Mouse (Mus musculus) cerebellum, adult 2 months (tissue): ENCODE data around the gene Rpl18. TPM values are rescaled to one million over a fixed set of nuclear protein-coding genes. Genes with fewer than 3 reads are reported as not detected.
A peak's percentile ranks its signal among the peaks of the same experiment; 100 is the strongest.

Experiments used
- DNase-seq, 2 experiments: peaks; one replicate each; pipeline ENCODE4 v3.0.0; 2021
- H3K27ac ChIP-seq: fragments of 200-500 bp; 2 replicates; pipeline ENCODE4 v1.5.1; 2012; ENCODE audit warnings: low read length, control low read depth, inconsistent platforms; ENCODE audit not compliant: insufficient read depth
- H3K27me3 ChIP-seq: fragments of 200-500 bp; 2 replicates; pipeline ENCODE4 v1.6.1; 2012; ENCODE audit warnings: inconsistent platforms, mild to moderate bottlenecking, low read length, moderate library complexity; ENCODE audit not compliant: control insufficient read depth, insufficient read depth
- H3K4me1 ChIP-seq: fragments of 200-500 bp; 2 replicates; pipeline ENCODE4 v1.6.1; 2011; ENCODE audit warnings: low read length; ENCODE audit not compliant: control insufficient read depth, insufficient read depth
- H3K4me3 ChIP-seq: fragments of 200-500 bp; replicated peaks from 2 replicates; pipeline ENCODE3; 2011; ENCODE audit warnings: mild to moderate bottlenecking, low read depth, low read length, control low read depth; ENCODE audit not compliant: insufficient read depth
- CTCF ChIP-seq: fragments of 200-500 bp; IDR thresholded peaks from 2 replicates; pipeline ENCODE4 v1.5.1; 2011; ENCODE audit warnings: low read depth, mild to moderate bottlenecking, control low read depth, low read length, moderate library complexity, borderline replicate concordance; ENCODE audit not compliant: insufficient read depth
- POLR2A ChIP-seq: fragments of 200-500 bp; IDR thresholded peaks from 2 replicates; pipeline ENCODE4 v1.6.1; 2011; ENCODE audit warnings: low read length, control low read depth, borderline replicate concordance; ENCODE audit not compliant: insufficient read depth
- WGBS: fragments of 180-500 bp; shearing (Covaris S2); methylation state at CpG from one replicate; pipeline ENCODE4 v1.1.7; 2018; 5-methylcytosine and 5-hydroxymethylcytosine counted together
- polyA plus RNA-seq: library from polyadenylated mRNA; depleted of rRNA; stranded (reverse); fragments of >200 nt; gene quantifications from 2 replicates; pipeline ENCODE4 v1.2.3, GENCODE M21; 2012

Rpl18 gene
- polyA plus RNA-seq, 1 experiment, result 359 TPM

- WGBS, result under 1% methylated on average over 41 of the region's 41 CpGs
- Histone ChIP-seq H3K27me3 (no peaks in the 10 kb centered on the region), H3K4me3 (peak within 1 kb of the TSS; percentile 89), H3K4me1 (peaks cover 19% of the 10 kb centered on the region), H3K27ac (peak within 1 kb of the TSS; percentile 81)
- DNase-seq, result peak; percentile 98 to 99
- TF ChIP-seq POLR2A (peak; percentile 98), CTCF (no peak)
Observed at GRCm38 (mm10) chr7:45717918-45718297, 2.7 kb downstream of the Rpl18 start, which contains the start of gene Sphk2. Gene Sphk2, minus strand, starts transcription at chr7:45718002.

GRCm38 (mm10) chr7:45718331-45718730 lies 3.1 kb downstream of the Rpl18 start:
- Histone ChIP-seq H3K4me1 (peaks cover 19% of the 10 kb centered on the region), H3K27me3 (no peaks in the 10 kb centered on the region), H3K27ac (peak overlapping the region; percentile 11; the same call in 1 of the 2 replicates), H3K4me3 (peak overlapping the region; percentile 89)
- DNase-seq, result no peak
- under 1% methylated on average over 20 of the region's 20 CpGs for WGBS
- TF ChIP-seq CTCF (no peak), POLR2A (no peak)

- DNase-seq, result no peak
- H3K4me3 ChIP-seq, result no peak overlapping the region
Observed at GRCm38 (mm10) chr7:45719180-45719579, 3.9 kb downstream of the Rpl18 start.

DNA sequence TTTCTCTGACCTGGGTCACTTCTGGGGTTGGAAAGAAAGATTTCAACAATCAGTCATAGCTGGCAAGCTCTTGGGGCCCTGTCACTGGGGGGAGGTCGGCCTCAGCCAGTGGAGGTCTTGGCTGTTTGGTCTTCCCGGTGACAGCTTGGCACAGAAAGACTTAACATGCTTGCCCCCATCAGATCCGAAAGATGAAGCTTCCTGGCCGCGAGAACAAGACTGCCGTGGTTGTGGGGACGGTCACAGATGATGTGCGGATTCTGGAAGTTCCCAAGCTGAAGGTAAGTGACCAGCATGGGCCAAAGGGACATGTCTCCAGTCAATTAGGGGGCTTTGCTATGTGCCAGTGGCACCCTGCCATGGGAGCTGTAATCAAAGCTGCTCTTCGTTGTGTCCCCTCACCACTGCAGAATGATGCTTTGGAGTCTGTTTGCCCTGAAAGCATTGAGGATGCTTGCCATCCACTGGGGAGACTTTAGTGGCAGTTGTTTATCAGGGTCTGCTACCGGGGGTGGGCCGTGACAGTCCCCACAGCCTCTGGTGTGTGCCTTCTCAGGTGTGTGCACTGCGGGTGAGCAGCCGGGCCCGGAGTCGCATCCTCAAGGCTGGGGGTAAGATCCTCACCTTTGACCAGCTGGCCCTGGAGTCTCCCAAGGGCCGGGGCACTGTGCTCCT lies 4.6 kb downstream of the Rpl18 start:
- 58% methylated on average over 16 of the region's 16 CpGs for WGBS
- H3K4me1 ChIP-seq, result peaks cover 19% of the 10 kb centered on the region
- TF ChIP-seq POLR2A, result no peak
- no peak for TF ChIP-seq CTCF
- no peak overlapping the region for H3K4me3 ChIP-seq
- no peaks in the 10 kb centered on the region for H3K27me3 ChIP-seq
- peak in 1 of 2 experiments; percentile 19 for DNase-seq
- H3K27ac ChIP-seq, result no peak overlapping the region

More at GRCm38 (mm10) chr7:45719180-45719579, 3.9 kb downstream of the Rpl18 start:
- WGBS, result 77% methylated on average over 10 of the region's 10 CpGs
- Histone ChIP-seq H3K27me3 (no peaks in the 10 kb centered on the region), H3K4me1 (peaks cover 19% of the 10 kb centered on the region), H3K27ac (no peak overlapping the region)
- no peak for TF ChIP-seq POLR2A
- TF ChIP-seq CTCF, result no peak

DNA sequence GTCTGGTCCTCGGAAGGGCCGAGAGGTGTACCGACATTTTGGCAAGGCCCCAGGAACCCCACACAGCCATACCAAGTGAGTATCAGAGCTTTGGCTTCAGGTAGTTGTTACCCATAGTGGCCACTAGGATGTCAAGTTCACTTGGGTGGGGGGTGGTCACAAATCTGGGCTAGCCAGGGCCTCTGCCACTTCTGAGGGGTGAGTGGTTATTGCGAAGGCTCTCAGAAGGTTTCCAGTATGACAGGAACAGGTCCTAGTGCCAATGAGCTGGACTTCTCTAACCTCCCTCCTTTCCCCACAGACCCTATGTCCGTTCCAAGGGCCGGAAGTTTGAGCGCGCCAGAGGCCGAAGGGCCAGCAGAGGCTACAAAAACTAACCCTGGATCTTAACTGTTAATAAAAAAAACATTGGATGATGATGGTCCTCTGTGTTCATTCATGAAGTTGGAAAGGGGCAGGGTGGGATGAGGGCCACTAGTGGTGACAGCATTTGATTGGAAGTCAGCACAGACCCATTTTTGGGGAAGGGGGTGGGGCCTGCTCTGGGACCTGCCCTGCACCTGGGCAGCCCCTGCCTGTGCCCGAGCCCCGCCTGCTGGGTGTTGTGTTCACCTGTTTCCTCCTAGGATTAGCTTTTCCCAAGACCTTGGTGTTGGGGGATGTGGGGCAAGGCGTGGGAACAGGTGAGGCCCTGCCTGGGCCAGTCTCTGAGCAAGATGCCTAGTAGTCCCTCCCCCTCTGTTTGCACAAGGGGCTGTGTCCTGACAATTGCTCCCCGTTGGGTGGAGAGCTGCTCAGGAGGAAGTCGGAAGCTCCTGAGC lies 5.4 kb downstream of the Rpl18 start, which contains the start of gene Fam83e:
Fam83e (plus strand) TSS at position 800 of the 821 bp plus-strand sequence.
- Histone ChIP-seq H3K4me3 (no peak within 1 kb of the TSS), H3K27ac (no peak within 1 kb of the TSS), H3K4me1 (peaks cover 19% of the 10 kb centered on the region), H3K27me3 (no peaks in the 10 kb centered on the region)
- WGBS, result 62% methylated on average over 14 of the region's 14 CpGs
- DNase-seq, result peak in 1 of 2 experiments; percentile 31
- TF ChIP-seq POLR2A (no peak), CTCF (peak; percentile 7; the same call in 1 of the 2 replicates)

DNA sequence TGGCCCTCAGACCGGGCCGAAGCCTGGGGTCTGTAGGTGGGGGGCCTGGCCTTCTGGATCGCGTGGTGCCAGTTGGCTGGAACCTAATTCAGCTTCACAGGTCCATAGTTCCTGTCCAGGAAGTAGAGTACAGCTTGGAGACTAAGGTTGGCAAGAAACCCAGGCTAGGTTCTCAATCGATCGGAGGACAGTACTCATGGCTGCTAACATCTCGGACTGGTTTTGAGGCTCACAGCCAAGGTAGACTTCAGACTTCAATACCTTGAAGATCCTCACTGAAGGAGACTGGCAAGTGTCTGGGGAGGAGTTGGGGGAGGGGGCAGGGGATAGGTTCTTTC lies 5.9 kb downstream of the Rpl18 start:
- TF ChIP-seq CTCF (no peak), POLR2A (no peak)
- 24% methylated on average over 7 of the region's 7 CpGs for WGBS
- no peak overlapping the region for H3K27ac ChIP-seq
- DNase-seq, result no peak
- H3K4me3 ChIP-seq, result no peak overlapping the region
- peaks cover 14% of the 10 kb centered on the region for H3K4me1 ChIP-seq
- no peaks in the 10 kb centered on the region for H3K27me3 ChIP-seq

DNA sequence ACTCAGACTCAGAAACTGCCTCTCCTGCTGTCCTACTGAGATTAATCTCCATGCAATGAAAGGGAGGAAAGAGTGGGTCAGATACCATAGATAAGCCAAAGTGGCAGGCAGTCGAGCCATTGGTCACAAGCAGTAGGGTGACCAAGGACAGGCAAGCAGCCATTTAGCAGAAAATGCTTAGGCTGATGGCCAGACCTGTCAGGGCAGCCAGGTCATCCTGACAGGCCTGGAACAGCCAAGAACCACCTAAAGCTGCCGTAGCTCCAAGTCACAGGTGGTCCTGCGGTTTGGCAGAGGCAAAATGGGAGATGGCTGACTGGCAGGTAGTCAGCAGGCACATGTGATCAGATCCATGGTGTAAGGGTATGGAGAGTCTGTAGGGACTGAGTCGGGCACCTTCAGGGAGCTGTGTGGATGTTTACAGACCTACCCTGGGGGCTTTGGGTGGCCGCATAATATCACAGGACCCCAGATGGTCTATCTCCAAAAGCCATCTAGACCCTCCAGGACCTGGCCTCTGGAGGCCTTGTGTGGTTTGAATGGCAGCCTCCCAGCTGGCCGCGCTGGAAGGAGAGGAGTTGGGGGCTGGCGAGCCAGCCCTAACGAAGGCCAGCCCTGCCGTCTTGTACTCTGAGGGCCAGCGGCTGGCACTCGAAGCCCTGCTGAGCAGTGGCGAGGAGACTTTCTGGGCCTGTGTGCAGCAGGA lies 6.5 kb downstream of the Rpl18 start:
- WGBS, result 17% methylated on average over 13 of the region's 13 CpGs
- H3K4me1 ChIP-seq, result peaks cover 14% of the 10 kb centered on the region
- H3K27ac ChIP-seq, result no peak overlapping the region
- no peak overlapping the region for H3K4me3 ChIP-seq
- no peak for TF ChIP-seq POLR2A
- no peaks in the 10 kb centered on the region for H3K27me3 ChIP-seq
- peak; percentile 30 to 46 for DNase-seq
